Mouse (Mus musculus): ENCODE measurements at regions not wholly inside any gene's neighbourhood (a gene's known extent, or its start where the extent isn't known, plus 50 kb on each side); places are given as distances from the start of the nearest gene placed in this dataset.

DNA sequence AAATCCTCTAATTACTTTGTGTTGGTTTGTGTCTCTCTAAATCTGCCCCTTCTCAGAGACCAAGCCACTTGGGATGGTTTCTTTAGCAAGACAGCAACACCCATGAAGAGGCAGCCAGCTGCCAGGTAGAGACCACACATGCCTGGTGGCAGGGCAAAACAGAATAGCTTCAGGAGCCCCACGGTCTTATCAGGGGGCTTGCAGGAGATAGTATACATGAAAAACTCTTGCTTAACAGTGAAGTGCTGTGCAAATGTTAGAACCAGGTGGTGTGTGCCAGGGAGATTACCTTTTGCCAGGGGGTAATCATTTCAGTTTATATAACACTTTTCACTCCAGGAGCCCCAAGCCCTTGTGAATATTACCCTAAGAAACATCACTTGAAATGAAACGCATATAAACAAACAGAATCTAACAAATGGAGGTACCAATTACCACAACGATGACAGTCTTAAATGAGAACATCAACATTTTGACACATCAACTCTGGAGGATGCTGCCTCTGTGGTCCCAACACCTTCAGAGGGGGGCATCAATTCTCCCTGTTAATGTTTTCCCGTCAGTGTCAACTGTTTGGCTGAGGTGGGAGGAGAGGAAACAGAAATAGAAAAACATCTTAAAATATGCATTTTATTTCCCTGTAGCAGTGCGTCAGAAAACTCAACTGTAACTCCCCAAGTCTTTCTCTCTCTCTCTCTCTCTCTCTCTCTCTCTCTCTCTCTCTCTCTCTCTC, 56.3 kb upstream of the Rad23b start:
- no peak for TF ChIP-seq CTCF (IDR thresholded peaks at IDR 0.05; ENCODE audit: low read depth)
- TF ChIP-seq EP300 (IDR thresholded peaks at IDR 0.05; ENCODE audit: low read depth): peak; percentile 40; the same call in 1 of the 2 replicates
